Mouse (Mus musculus): ENCODE measurements around the gene Selp. TPM values are rescaled to one million over a fixed set of nuclear protein-coding genes. Genes with fewer than 3 reads are reported as not detected.

Gene Selp
- polyA plus RNA-seq, 1 experiment, result not detected

DNA sequence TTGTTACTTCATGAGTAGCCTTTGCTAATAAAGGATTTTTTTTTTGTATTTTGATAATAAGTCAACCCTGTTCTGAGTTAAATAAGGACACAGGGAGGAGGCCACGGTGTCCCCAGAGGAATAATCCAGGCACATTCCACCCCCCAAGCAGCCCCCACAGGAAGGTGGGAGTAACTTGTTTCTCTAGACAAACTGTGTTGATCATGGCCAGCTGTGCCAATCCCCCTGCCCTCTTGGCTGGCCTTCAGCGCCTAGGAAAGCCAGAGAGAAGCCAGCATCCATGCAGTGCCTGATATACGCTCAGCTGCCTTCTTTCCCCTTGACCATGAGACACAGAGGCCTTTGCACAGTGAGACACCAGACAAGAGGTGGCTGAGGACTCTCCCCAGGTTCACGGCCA, 84.5 kb downstream of the Selp start:
- TF ChIP-seq GATA1 (IDR thresholded peaks at IDR 0.05; ENCODE audit: low read length), result no peak

Other genes with a start within 250 kb of the Selp start
- gene Scyl3, start 186.2 kb upstream of the Selp start, polyA plus RNA-seq (2012), result 10.9 and 11.1 TPM in 2 replicates
- gene BC055324, start 120.5 kb upstream of the Selp start, polyA plus RNA-seq (2012), result 2.4 and 4.2 TPM in 2 replicates
- 0.23 and 0.54 TPM in 2 replicates for gene Mettl18, start 120.4 kb upstream of the Selp start, polyA plus RNA-seq (2012)
- gene Sele, start 67.0 kb upstream of the Selp start, polyA plus RNA-seq (2012), result not detected in 2 replicates
- not detected in 2 replicates for gene Sell, start 53.3 kb upstream of the Selp start, polyA plus RNA-seq (2012)
- not detected in 2 replicates for gene F5, start 36.6 kb downstream of the Selp start, polyA plus RNA-seq (2012)
- 28.7 and 29.7 TPM in 2 replicates for gene Slc19a2, start 133.8 kb downstream of the Selp start, polyA plus RNA-seq (2012)
- 1.4 and 2.7 TPM in 2 replicates for gene Ccdc181, start 160.3 kb downstream of the Selp start, polyA plus RNA-seq (2012)
- 1.2 and 1.3 TPM in 2 replicates for gene Nme7, start 188.9 kb downstream of the Selp start, polyA plus RNA-seq (2012)
- 1.6 TPM in 2 replicates for gene Blzf1, start 192.2 kb downstream of the Selp start, polyA plus RNA-seq (2012)

Measured in G1E-ER4 (cell line).